Mouse (Mus musculus) G1E (cell line): ENCODE data around the gene Gm20425. TPM values are rescaled to one million over a fixed set of nuclear protein-coding genes. Genes with fewer than 3 reads are reported as not detected.
A peak's percentile ranks its signal among the peaks of the same experiment; 100 is the strongest.

ENCODE experiments used
- ATAC-seq: 2 replicates; pipeline ENCODE4 v1.8.0; 2016; ENCODE audit warnings: mild to moderate bottlenecking; ENCODE audit not compliant: insufficient number of reproducible peaks, poor library complexity, low FRiP score, severe bottlenecking; ENCODE audit errors: extremely low read depth
- DNase-seq: peaks from one replicate; pipeline ENCODE4 v3.0.0; 2012; ENCODE audit warnings: low spot score
- H3K27me3 ChIP-seq: 2 replicates; pipeline ENCODE4 v1.6.1; 2012; ENCODE audit warnings: mild to moderate bottlenecking, low read length, inconsistent platforms; ENCODE audit not compliant: insufficient read depth
- H3K36me3 ChIP-seq: replicated peaks from 2 replicates; pipeline ENCODE3; 2012; ENCODE audit warnings: mild to moderate bottlenecking, inconsistent platforms
- H3K4me1 ChIP-seq: 2 replicates; pipeline ENCODE4 v1.6.1; 2012; ENCODE audit warnings: low read depth, low read length, inconsistent platforms, mixed read lengths; ENCODE audit not compliant: insufficient read depth
- H3K4me3 ChIP-seq: 2 replicates; pipeline ENCODE4 v1.5.1; 2012; ENCODE audit warnings: low read depth, mild to moderate bottlenecking, inconsistent platforms, low read length, moderate library complexity, mixed read lengths
- H3K9me3 ChIP-seq: replicated peaks from 2 replicates; pipeline ENCODE4 v1.6.1; 2012; ENCODE audit warnings: inconsistent platforms
- CTCF ChIP-seq: IDR thresholded peaks from 2 replicates; pipeline ENCODE4 v1.5.1; 2012; ENCODE audit warnings: low read depth, low read length, inconsistent platforms, mixed read lengths
- GATA1 ChIP-seq: IDR thresholded peaks from 2 replicates; pipeline ENCODE4 v1.6.1; 2012; ENCODE audit warnings: borderline replicate concordance, low read length, inconsistent platforms, mixed read lengths
- GATA2 ChIP-seq: IDR thresholded peaks from 2 replicates; pipeline ENCODE4 v1.6.1; 2012; ENCODE audit warnings: low read depth, low read length, inconsistent platforms, borderline replicate concordance
- POLR2AphosphoS5 ChIP-seq: IDR thresholded peaks from 2 replicates; pipeline ENCODE4 v1.6.1; 2012; ENCODE audit warnings: low read depth, low read length, inconsistent platforms; ENCODE audit not compliant: insufficient replicate concordance
- TAL1 ChIP-seq: conservative IDR thresholded peaks from 2 replicates; pipeline ENCODE4 v1.6.1; 2012; ENCODE audit warnings: low read depth, low read length, inconsistent platforms, mixed read lengths
- polyA plus RNA-seq: library from polyadenylated mRNA; stranded (reverse); fragments of >175 nt; gene quantifications from 2 replicates; pipeline ENCODE4 v1.2.3, GENCODE M21; 2012
- total RNA-seq, 2 experiments: library from RNA; stranded (forward) in 1 of 2; stranded (reverse) in 1 of 2; fragments of 200-1000 nt in 1 of 2; fragments of >200 nt in 1 of 2; fragmentation: Nextera tagmentation in 1 of 2; gene quantifications; 2 replicates each; pipeline ENCODE4 v1.2.3; 2014 to 2017

Gm20425 gene
- total and polyA plus RNA-seq, 3 experiments = not detected

DNA sequence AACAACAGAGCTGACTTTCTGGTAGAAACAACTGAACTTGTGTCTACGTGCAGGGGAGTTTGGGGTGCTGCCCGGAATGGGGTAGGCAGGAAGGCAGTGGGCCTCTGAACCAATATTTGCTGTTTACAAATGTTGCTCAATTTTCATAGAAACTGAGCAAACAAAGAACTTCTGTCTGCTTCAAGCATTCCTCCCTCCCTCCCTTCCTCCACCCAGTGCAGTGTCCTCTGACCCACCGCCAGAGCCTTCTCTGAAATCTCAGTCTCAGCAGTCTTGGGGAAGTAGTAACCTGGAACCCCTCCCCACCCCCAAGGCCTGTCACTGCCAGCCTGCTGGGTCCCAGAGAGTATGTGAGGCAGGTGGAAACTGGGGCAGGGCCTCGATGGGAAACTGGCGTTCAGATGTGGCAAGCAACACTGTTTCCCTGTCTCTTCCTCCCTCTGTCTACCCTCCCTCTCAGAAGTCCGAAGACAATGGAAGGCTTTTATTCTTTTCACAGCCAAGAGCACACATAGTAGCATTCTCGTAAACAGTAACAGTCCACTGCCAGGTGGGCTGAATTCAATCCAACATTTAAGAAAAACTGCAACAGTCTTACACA is 4.6 kb upstream of the Gm20425 start:
- ATAC-seq = no peak
- Histone ChIP-seq H3K4me1 (peaks cover 14% of the 10 kb centered on the region), H3K27me3 (peaks cover 44% of the 10 kb centered on the region), H3K9me3 (no peaks in the 10 kb centered on the region), H3K4me3 (no peak overlapping the region), H3K36me3 (no peaks in the 10 kb centered on the region)
- no peak for TF ChIP-seq GATA1
- no peak for TF ChIP-seq POLR2AphosphoS5
- no peak for TF ChIP-seq CTCF
- TF ChIP-seq TAL1 = no peak
- no peak for DNase-seq

DNA sequence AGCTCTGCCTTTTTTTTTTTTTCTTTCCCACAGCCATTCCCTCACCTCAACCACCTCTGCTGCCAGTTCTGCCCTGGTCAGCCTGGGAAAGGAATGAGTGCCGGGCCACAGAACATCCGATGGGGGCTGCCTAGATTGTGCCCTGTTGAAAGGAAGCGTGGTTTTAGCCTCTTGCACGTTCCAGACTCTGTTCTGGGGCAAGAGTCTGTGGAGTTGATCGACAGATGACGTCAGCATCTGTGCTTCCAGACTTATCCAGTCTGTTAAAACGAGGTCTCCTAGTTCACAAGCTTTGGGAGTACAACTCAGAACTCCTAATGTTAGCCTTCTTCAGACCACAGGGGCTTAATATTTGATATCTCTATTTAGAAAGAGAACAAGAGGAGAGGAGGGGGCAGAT is 4.0 kb upstream of the Gm20425 start:
- Histone ChIP-seq H3K27me3 (peaks cover 43% of the 10 kb centered on the region), H3K4me3 (no peak overlapping the region), H3K9me3 (no peaks in the 10 kb centered on the region), H3K4me1 (peaks cover 19% of the 10 kb centered on the region), H3K36me3 (no peaks in the 10 kb centered on the region)
- ATAC-seq = no peak
- TF ChIP-seq CTCF (no peak), GATA1 (no peak), GATA2 (no peak), POLR2AphosphoS5 (no peak), TAL1 (no peak)
- no peak for DNase-seq

DNA sequence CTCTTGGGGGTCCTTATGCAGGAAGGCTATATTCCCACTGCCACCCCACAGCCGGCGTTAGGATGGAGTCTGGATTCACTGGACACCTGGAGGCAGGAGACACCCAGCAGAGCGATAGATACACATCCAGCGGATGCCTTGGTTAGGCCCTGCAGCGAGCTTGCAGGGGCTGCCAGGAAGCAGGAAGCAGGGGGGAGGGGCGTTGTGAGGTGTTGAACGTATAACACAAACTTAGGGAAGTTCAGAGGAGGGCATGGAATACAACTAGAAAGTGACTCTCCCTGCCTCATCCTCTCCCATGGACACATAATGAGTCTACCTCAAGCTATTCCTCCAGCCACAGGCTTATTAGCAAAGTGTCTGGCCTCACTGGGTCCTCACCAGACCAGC is 2.9 kb upstream of the Gm20425 start:
- H3K36me3 ChIP-seq = no peaks in the 10 kb centered on the region
- H3K4me1 ChIP-seq = peaks cover 29% of the 10 kb centered on the region

DNA sequence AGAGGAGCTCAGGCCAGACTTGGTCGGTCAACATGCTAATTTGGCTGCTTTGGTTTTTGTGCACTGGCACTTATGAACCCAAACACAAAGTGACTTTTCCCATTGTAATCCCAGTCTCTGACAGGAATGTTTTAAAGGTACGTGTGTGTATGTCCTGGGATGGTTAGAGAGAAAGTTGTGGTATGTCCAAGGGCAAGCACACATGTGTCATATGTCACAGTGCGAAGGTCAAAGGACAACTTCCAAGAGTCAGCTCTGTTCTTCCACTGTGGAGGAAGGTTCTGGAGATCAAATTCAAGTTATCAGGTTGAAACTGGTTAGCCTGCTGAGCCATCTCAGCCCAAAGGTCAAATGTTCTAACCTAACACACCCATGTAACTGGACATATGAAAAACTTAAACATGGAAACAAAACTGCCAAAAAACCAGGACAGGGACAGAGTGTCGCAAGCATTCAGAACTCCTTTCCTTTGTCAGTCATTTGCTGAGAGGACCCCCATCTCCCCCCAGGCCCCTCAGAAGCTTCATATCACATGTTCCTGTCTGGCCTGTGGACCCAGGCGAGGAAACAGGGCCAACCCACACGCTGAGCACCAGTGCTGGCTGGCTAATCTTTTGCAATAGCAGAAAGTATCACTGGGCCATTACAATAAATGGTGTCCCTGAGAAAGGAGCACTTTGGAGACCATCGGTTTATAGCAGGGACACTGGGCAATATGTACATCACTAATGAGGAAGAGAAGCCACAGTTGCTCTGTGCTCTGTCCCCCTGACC is 2.3 kb upstream of the Gm20425 start:
- Histone ChIP-seq H3K4me3 (no peak overlapping the region), H3K27me3 (peaks cover 43% of the 10 kb centered on the region), H3K4me1 (peaks cover 34% of the 10 kb centered on the region), H3K36me3 (no peaks in the 10 kb centered on the region), H3K9me3 (no peaks in the 10 kb centered on the region)
- TF ChIP-seq POLR2AphosphoS5 = no peak
- TF ChIP-seq GATA1 = no peak
- TF ChIP-seq TAL1 = no peak
- no peak for TF ChIP-seq GATA2
- TF ChIP-seq CTCF = no peak
- DNase-seq = no peak
- ATAC-seq = no peak

More for the DNA sequence above, 2.9 kb upstream of the Gm20425 start:
- TF ChIP-seq CTCF (no peak), GATA1 (no peak), GATA2 (no peak), POLR2AphosphoS5 (no peak), TAL1 (no peak)
- Histone ChIP-seq H3K27me3 (peaks cover 44% of the 10 kb centered on the region), H3K4me3 (no peak overlapping the region), H3K9me3 (no peaks in the 10 kb centered on the region)
- no peak for ATAC-seq
- no peak for DNase-seq

DNA sequence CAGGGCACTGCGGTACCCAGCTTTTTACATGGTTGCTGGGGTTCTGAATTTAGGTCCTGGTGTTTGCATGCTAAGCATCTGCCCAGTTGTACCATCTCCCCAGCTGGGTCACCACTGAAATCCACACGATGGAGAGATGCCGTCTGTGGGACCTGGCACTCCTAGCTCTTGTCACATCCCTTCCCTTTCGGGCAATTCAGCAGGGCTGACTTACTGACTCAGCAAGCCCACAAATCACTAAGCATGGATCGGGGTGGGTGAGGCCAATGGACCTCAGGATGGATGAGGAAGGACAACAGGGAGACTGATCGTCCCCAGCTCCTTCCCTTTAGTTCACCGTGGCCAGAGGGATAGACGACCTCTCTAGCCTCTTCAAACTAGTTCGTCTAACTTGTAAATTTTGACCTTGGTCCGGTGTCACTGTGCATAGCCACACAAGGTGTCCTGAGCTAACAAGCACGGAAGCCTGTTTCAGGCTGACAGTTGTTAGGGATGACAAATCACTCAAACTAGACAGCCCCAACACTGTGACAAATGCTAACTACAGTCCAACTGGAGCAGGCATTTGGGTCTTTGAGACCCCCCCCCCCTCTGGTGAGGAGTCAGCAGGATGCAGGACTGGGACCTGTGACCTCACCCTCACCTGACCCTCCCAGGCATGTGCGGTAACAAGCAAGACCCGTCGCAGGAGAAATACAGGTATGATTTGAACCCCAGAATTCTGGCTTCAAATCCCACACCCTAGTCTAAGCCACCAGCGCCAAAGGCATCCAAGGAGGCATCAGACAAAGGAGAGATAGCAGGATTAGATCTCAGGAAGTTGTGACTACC is 855 bp downstream of the Gm20425 start:
- Histone ChIP-seq H3K36me3 (no peaks in the 10 kb centered on the region), H3K4me1 (peaks cover 37% of the 10 kb centered on the region), H3K27me3 (peaks cover 27% of the 10 kb centered on the region), H3K4me3 (no peak overlapping the region), H3K9me3 (no peaks in the 10 kb centered on the region)
- ATAC-seq (no peak), DNase-seq (no peak)
- TF ChIP-seq TAL1 (no peak), GATA2 (no peak), POLR2AphosphoS5 (no peak), GATA1 (no peak), CTCF (no peak)

DNA sequence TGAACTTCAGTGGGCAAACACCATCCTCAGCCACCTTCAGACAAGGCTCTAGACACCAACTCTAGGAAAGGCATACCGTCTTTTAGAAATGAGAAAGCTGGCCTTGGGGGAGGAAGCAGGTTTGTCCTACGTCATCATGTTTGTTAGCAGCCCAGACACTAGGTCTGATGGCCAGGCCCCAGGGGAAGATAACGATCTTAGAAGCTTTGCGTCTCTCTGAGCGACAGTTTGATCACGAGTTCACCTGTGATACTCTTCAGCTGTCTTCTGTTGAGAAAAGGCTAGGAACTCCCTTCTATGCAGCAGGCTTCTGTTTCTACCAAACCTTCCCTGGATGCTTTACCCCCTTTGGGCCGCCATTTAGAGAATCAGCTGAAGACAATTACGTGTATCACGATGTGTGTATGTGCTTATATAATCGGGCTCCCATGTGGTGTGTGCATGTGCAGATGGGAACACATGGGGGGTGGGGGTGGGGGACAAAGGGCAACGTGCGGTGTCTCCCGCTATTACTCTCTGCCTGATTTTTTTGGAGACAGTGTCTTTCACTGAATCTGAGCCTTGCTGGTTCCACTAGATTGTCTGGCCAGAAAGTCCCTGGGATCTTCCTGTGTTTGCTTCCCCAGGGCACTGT is 1.6 kb downstream of the Gm20425 start:
- no peaks in the 10 kb centered on the region for H3K9me3 ChIP-seq
- H3K27me3 ChIP-seq = peaks cover 25% of the 10 kb centered on the region
- H3K4me3 ChIP-seq = no peak overlapping the region; the same call in 1 of the 2 replicates
- TF ChIP-seq CTCF (no peak), POLR2AphosphoS5 (no peak), TAL1 (no peak), GATA1 (no peak), GATA2 (no peak)
- H3K4me1 ChIP-seq = peaks cover 37% of the 10 kb centered on the region
- DNase-seq (peak; percentile 16), ATAC-seq (peak; percentile 79)
- H3K36me3 ChIP-seq = no peaks in the 10 kb centered on the region
